Mouse (Mus musculus): Measurements from ENCODE around the gene Pcdh11x. TPM values are rescaled to one million over a fixed set of nuclear protein-coding genes. Genes with fewer than 3 reads are reported as not detected.
"Not testable (repeated sequence)": the region's sequence is repeated elsewhere in the genome, so short reads cannot be mapped to it uniquely, and the experiment has no call there.

The Pcdh11x gene
- polyA plus RNA-seq, 1 experiment from 2014 or later, result 0.14 TPM

DNA sequence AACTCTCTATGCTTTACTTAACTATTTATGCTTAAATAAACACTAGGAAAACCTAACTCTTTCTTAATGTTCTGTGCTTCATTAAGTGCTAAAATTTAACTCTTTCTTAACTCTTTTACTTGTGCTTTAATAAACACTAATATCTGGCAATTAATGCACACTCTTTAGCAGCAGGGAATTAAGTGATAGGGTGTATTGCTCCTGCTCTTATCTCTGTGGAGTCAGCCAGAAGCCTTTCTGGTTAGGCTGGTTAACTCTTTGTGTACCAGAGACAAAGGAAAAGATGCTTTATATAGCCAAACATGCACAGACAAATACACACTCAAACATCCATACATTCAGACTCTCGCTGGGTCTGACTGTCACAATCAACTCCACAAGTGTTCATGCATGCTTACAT lies 309.2 kb downstream of the Pcdh11x start:
- Histone ChIP-seq H3K4me3 (ENCODE audit: low read depth, low read length) (no peak overlapping the region), H3K4me1 (ENCODE audit: insufficient read depth) (no peaks in the 10 kb centered on the region), H3K27ac (ENCODE audit: low read depth) (no peak overlapping the region), H3K36me3 (replicated peaks; ENCODE audit: insufficient read depth, low read length) (no peaks in the 10 kb centered on the region), H3K4me2 (ENCODE audit: low read depth, low read length) (no peak overlapping the region), H3K9me3 (ENCODE audit: low read length) (no peaks in the 10 kb centered on the region), H3K9ac (replicated peaks) (no peak overlapping the region), H3K27me3 (ENCODE audit: insufficient read depth, low read length) (no peaks in the 10 kb centered on the region)
- DNase-seq (no peak), ATAC-seq (no peak)
- TF ChIP-seq CTCF (IDR thresholded peaks at IDR 0.05; ENCODE audit: low read depth) (no peak), EP300 (IDR thresholded peaks at IDR 0.05; ENCODE audit: low read depth) (no peak)
- 78% methylated on average over 1 of the region's 1 CpGs for WGBS (ENCODE audit: insufficient replicate concordance)

DNA sequence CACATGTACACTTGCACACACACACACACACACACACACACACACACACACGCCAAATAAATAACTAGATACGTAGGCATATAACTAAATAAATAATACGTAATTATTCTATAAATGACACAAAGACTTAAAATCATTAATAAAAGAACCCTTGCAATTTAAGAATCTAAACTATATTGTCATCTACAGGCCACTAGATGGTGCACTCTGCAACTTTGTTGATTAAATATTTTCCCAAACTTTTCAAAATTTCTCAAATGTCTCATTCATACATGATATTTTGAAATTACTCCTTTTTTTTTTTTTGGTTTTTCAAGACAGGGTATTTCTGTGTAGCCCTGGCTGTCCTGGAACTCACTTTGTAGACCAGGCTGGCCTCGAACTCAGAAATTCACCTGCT lies 328.4 kb downstream of the Pcdh11x start:
- Histone ChIP-seq H3K9ac (replicated peaks) (no peak overlapping the region), H3K4me3 (ENCODE audit: low read depth, low read length) (no peak overlapping the region), H3K36me3 (replicated peaks; ENCODE audit: insufficient read depth, low read length) (no peaks in the 10 kb centered on the region), H3K27ac (ENCODE audit: low read depth) (no peak overlapping the region), H3K9me3 (ENCODE audit: low read length) (no peaks in the 10 kb centered on the region), H3K4me1 (ENCODE audit: insufficient read depth) (no peaks in the 10 kb centered on the region), H3K27me3 (ENCODE audit: insufficient read depth, low read length) (no peaks in the 10 kb centered on the region), H3K4me2 (ENCODE audit: low read depth, low read length) (no peak overlapping the region)
- no peak for ATAC-seq
- DNase-seq, result no peak
- TF ChIP-seq EP300 (IDR thresholded peaks at IDR 0.05; ENCODE audit: low read depth) (no peak), CTCF (IDR thresholded peaks at IDR 0.05; ENCODE audit: low read depth) (no peak)
- 52% methylated on average over 4 of the region's 4 CpGs for WGBS (ENCODE audit: insufficient replicate concordance)

DNA sequence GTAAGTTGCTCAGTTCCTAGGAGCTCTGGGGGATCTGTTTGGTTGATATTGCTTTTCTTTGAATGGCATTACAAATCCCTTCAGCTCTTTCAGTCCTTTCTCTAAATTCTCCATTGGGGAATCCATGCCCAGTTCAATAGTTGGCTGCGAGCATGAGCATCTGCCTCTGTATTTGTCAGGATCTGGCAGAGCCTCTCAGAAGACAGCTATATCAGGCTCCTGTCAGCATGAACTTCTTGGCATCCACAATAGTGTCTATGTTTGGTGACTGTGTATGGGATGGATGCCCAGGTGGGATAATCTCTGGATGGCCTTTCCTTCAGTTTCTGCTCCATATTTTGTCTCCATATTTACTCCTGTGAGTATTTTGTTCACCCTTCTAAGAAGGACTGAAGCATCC lies 380.2 kb downstream of the Pcdh11x start:
- H3K4me3 ChIP-seq (ENCODE audit: low read depth, low read length); H3K27ac ChIP-seq (ENCODE audit: low read depth); H3K36me3 ChIP-seq (replicated peaks; ENCODE audit: insufficient read depth, low read length); H3K9me3 ChIP-seq (ENCODE audit: low read length); H3K4me1 ChIP-seq (ENCODE audit: insufficient read depth); ATAC-seq; H3K9ac ChIP-seq (replicated peaks); H3K27me3 ChIP-seq (ENCODE audit: insufficient read depth, low read length); H3K4me2 ChIP-seq (ENCODE audit: low read depth, low read length); DNase-seq: not testable (repeated sequence)
- WGBS (ENCODE audit: insufficient replicate concordance), result 65% methylated on average over 1 of the region's 1 CpGs

DNA sequence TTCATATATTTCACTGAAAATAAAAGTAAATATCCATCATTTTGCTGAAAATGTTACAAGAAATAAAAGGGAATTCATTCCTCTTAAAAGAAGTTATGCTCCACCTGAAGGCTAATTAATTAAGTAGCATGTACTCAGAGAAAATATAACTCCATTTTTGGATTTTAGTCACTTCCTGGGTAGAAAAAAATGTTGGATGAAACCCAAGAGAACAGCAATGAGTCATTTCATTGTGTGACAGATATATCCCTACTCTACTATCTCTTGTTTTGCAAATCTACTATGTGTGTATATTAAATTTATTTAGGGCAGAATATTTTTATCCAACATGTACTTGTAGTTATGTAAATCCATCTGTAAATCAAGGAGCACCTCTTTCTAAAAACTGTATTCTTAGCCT lies 444.1 kb downstream of the Pcdh11x start:
- H3K27me3 ChIP-seq (ENCODE audit: insufficient read depth, low read length), result no peaks in the 10 kb centered on the region
- TF ChIP-seq CTCF (IDR thresholded peaks at IDR 0.05; ENCODE audit: low read depth) (no peak), EP300 (IDR thresholded peaks at IDR 0.05; ENCODE audit: low read depth) (no peak)
- H3K27ac ChIP-seq (ENCODE audit: low read depth), result no peak overlapping the region
- no peaks in the 10 kb centered on the region for H3K36me3 ChIP-seq (replicated peaks; ENCODE audit: insufficient read depth, low read length)
- ATAC-seq (no peak), DNase-seq (no peak)
- H3K9ac ChIP-seq (replicated peaks), result no peak overlapping the region
- H3K4me1 ChIP-seq (ENCODE audit: insufficient read depth), result no peaks in the 10 kb centered on the region
- no peak overlapping the region for H3K4me3 ChIP-seq (ENCODE audit: low read depth, low read length)
- H3K9me3 ChIP-seq (ENCODE audit: low read length), result no peaks in the 10 kb centered on the region
- no peak overlapping the region for H3K4me2 ChIP-seq (ENCODE audit: low read depth, low read length)

DNA sequence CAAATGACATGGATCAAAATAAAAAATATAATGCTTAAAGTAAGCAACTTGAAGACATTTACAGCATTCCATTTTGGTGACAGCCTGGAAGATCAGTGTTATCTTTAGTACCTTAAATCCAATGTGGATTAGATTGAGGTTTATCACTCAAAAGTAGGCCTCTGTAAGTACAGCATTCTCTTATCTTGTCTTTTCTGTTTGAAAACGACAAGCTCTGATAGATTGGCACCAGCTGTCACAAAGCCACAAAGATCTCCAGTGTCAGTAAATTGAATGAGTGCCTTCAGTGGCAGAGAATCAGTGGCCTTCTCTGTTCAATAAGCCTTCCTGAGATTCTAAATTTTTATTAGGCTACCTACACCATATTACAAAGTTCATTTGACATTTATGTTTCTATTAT lies 445.7 kb downstream of the Pcdh11x start:
- Histone ChIP-seq H3K9ac (replicated peaks) (no peak overlapping the region), H3K4me2 (ENCODE audit: low read depth, low read length) (no peak overlapping the region), H3K4me1 (ENCODE audit: insufficient read depth) (no peaks in the 10 kb centered on the region), H3K36me3 (replicated peaks; ENCODE audit: insufficient read depth, low read length) (no peaks in the 10 kb centered on the region), H3K9me3 (ENCODE audit: low read length) (no peaks in the 10 kb centered on the region), H3K27me3 (ENCODE audit: insufficient read depth, low read length) (no peaks in the 10 kb centered on the region), H3K27ac (ENCODE audit: low read depth) (no peak overlapping the region), H3K4me3 (ENCODE audit: low read depth, low read length) (no peak overlapping the region)
- no peak for ATAC-seq
- DNase-seq, result no peak
- WGBS (ENCODE audit: insufficient replicate concordance), result 44% methylated on average over 1 of the region's 1 CpGs
- TF ChIP-seq EP300 (IDR thresholded peaks at IDR 0.05; ENCODE audit: low read depth) (no peak), CTCF (IDR thresholded peaks at IDR 0.05; ENCODE audit: low read depth) (no peak)

DNA sequence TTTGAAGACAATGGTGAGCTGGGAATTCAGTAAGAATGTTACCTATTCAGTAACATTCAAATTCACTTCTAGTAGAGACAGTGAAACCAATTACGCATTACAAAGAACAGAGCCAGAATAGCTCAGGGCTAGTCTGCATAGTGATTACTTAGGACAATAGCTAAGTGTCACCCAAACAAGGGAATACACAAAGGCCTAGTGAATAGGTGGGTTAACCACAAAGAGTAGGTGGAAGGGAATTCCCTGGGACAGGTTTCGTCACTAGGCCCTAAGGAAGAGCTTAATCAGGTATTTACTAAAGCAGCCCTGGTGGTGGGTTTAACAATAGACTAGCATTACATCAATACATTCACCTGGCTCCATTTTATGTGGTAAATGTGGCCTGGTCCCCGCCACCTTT lies 654.5 kb downstream of the Pcdh11x start:
- H3K4me2 ChIP-seq (ENCODE audit: low read depth, low read length), result no peak overlapping the region
- H3K9me3 ChIP-seq (ENCODE audit: low read length), result no peaks in the 10 kb centered on the region
- no peaks in the 10 kb centered on the region for H3K4me1 ChIP-seq (ENCODE audit: insufficient read depth)
- no peak overlapping the region for H3K4me3 ChIP-seq (ENCODE audit: low read depth, low read length)
- no peaks in the 10 kb centered on the region for H3K36me3 ChIP-seq (replicated peaks; ENCODE audit: insufficient read depth, low read length)
- TF ChIP-seq CTCF (IDR thresholded peaks at IDR 0.05; ENCODE audit: low read depth) (no peak), EP300 (IDR thresholded peaks at IDR 0.05; ENCODE audit: low read depth) (no peak)
- ATAC-seq, result no peak
- 88% methylated on average over 3 of the region's 3 CpGs for WGBS (ENCODE audit: insufficient replicate concordance)
- no peak overlapping the region for H3K9ac ChIP-seq (replicated peaks)
- no peaks in the 10 kb centered on the region for H3K27me3 ChIP-seq (ENCODE audit: insufficient read depth, low read length)
- DNase-seq, result no peak
- no peak overlapping the region for H3K27ac ChIP-seq (ENCODE audit: low read depth)

Other genes with a start within 250 kb of the Pcdh11x start
- not detected in 2 replicates for gene H2afb3, start 22.8 kb downstream of the Pcdh11x start, polyA plus RNA-seq (2015; fragmentation: Nextera tagmentation; extraction: Ambion mirVana)